Mouse (Mus musculus) B cell, adult 2 months (primary cell): Measurements from ENCODE around the gene Oaz2.
A peak's percentile ranks its signal among the peaks of the same experiment; 100 is the strongest.
"Not testable (repeated sequence)": the region's sequence is repeated elsewhere in the genome, so short reads cannot be mapped to it uniquely, and the experiment has no call there.

Experiments
- DNase-seq, 2 experiments: peaks; one replicate each; pipeline ENCODE4 v3.0.0; 2022

Oaz2 gene

DNA sequence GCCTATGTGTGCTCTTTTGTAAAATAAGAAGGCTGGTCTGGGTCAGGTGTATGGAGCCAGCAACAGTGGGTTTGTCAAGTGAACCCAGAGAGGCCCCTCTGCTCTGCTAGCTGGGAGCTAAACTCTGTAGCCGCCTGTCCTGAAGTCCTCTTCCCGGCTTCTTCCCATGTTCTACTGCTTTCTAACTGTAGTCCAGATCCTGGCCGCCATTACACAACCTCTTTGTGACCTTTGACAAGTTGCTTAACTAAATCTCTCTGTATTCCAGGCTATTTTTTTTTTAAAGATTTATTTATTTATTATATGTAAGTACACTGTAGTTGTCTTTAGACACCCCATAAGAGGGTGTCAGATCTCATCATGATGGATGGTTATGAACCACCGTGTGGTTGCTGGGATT is 14.1 kb upstream of the Oaz2 start:
- no peak for DNase-seq

DNA sequence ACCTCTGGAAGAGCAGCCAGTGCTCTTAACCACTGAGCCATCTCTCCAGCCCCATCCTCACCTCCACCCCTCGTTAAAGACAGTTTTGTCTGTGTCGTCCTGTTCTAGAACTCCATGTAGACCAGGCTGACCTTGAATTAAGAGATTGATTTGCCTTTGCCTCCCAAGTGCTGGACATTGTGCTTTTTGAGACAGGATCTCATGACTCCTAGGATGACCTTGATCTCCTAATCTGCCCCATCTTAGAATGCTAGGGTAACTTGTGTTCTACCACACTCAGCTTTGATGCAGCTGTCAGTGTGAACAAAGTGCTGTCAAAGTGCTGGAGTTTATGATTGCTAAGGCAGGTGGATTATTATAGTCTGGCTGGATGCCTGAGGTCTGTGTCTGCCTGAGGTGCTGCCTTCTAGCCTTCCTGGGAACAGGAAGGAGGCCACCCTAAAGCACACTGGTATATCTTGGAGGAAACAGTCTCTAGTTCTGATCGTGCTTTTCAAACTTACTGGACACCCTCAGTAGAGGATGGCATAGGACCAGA is 13.0 kb upstream of the Oaz2 start:
- DNase-seq = no peak

DNA sequence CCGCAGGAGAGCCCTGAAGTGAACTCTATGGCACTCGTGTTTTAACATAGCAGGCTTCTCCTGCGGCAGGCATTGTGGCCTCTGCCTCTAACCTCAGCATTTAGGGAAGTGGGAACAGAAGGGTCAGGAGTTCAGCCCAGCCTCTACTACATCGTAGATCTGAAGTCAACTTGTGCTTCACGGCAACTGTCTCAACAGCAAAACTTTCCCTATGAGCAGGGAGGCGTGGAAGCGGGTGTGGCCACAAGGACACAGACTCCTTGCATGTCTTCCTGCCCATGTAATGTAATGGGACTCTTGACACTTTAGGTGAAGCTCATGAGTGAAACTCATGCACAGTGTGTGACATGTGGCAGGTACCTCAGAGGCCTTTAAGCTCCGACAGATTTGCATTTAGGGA is 12.3 kb upstream of the Oaz2 start:
- DNase-seq = peak; percentile 31 to 32

DNA sequence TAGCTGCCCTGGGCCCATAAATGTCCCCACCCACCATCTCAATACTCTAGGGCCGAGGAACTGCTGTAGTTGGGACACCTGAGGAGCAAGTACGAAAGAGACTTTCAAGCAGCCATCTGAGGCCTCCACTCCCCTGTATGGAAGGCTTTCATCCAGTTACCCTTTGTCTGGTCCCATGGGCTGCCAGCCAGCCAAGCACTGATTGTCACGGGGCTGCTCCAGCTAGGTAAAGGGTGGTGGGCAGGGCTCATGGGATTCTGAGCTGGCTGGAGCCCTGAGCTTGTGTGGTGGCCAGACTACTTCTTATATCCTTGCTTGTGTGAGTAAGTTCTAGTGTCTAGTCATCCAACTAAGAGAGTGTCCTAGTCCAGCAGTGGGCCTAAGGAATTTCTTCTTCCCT is 10.6 kb upstream of the Oaz2 start:
- DNase-seq = no peak

DNA sequence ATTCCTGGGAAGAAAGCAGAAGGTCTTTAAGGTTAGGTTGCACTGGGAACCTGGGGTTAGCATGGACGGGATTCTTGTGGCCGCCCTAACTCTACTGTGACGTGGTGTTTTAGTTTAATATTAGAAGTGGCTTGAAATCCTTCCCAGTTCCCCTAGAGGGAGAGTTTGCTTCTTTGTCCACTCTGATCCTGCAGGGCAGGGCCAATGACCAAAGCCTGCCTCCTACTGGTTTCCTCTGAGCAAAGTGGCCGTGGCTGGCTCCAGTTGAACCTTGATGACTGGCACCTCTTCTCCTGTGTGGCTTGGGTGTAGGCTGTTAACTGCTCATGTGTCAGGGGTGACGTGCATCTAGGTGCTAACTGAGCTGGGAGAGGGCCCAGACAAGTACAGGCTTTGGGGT is 6.8 kb upstream of the Oaz2 start:
- no peak for DNase-seq

DNA sequence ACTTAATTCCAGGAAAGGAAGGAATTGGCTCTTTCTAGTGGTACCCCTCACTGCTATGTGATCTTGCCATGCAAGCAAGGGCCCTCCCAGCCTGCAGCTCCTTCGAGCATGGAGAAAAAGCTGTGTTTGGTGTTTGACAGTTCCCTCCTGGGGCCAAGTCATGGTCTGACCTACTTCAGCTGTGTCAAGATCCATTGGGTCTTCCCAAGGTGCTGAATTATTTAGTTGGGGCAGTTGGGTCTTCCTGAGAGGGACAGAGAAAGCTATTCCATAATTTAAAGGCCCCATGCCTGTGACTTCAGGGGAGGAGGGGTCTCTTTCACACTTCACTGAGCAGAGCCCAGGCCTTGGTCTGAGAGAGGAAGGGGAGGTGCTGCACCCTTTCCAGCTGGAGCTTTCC is 6.3 kb upstream of the Oaz2 start:
- DNase-seq = no peak

DNA sequence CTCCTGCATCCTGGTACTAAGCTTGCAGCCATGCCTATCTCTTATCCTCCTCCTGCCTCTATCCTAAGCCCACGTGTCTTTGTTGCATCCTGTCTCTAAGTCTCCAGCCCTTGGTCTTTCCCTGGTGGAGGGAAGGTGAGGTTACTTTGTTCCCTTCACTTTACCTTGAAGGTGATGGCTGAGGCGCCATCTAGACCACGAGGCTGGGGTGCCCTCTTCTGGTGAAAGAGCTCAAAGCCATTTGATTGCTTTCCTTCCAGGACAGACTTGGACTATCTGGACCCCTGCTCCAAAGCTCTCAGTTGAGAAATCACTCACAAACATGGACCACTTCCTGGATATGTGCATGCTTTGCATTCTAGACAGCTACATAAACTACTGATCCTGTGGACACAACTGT is 3.6 kb upstream of the Oaz2 start:
- peak; percentile 66 to 68 for DNase-seq

DNA sequence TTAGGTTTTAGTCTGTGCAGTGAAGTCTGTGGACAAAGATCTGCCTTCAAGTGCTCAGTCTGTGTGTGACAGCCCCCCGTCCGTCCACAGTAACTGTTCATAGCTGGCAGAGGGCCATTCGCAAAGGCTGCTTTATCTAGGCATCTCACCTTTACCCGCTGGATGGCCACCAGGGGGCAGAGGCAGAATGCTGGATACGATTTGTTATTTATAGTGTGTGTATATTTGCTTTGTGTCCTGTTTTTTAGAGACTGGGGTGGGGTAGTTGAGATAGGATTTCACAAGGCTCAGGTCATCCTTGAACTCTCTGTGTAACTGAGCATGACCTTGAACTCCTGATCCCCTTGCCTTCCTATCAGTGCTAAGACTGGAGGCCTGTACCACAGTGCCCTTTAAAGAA is 1.8 kb upstream of the Oaz2 start:
- DNase-seq = peak; percentile 72 to 76

DNA sequence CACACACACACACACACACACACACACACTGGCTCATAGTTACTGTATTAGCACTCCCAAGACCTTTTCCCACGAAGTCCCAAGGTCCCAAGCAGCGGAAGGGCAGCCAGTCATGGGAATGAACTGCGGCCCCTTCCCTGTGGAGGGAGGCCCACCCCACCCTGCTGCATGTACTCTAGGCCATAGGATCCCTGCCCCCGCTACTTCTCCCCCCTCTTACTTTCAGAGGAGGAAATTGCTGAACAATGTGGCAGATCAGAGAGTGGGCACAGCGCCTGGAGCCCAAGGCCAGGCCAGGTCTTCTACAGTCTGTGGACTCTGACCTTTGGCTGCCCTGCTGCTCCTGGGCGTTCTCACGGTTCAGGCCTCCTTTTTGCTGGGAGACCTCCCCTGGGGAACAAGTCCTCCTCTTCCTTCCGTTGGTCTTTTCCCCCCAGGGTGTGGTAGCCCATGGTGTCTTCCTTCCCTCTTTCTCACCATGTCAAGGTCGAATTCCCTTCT is 3.7 kb downstream of the Oaz2 start:
- DNase-seq = no peak

DNA sequence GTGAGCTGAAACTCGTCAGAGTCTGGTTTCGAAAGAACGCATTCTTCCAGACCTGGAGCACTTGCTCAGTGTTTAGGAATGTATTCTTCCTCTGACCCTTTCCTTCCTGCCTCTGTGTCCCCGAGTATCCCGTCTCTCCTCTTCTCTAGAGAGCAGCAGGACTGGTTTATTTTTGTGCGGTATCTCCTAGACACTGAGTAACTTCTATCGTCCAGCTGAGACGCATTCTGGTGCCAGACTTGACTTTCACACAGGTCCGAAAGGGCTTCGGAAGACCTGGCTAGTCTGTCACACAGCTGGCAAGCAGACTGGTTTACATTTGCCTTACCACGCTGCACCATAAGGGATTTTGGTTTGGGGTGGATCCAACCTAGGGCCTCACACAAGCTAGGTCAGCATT is 5.2 kb downstream of the Oaz2 start:
- no peak for DNase-seq

DNA sequence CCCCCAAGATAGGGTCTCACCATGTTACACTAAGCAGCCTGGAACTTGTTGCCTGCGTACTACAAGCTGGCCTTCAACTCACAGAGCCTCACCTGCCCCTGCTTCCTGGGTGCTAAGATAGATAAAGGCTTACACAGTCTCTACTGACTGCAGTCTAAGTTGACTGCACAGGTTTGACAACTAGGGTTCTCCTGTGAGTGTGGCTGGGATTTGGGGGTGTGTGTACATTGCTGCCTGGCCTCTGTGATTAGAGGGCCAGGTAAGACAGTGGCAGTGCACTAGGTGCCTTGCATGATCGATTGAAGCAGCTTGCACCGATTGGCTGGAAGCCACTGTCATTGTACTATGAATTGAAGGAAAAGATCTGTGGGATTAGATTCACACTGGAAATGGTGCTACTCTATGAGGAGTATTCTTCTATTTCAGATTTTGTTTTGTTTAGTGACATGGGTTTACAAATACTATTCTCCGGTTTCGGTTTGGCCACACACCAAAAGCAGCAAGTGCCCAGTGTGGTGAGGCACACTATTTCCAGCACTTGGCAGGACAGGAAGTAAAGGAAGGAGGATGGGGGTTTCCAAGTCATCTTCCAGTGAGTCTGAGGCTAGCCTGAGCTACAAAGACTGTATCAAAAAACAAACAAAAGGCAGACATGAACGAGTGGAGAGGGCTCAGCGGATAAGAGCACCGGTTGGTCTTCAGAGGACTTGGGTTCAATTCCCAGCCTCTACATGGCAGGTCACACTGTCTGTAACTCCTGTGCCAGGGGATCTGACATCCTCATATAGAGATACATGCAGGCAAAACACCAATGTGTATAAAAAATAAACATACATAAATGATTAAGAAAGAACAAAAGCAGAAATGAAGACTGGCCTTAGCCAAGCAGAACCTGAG is 7.9 kb downstream of the Oaz2 start:
- DNase-seq = no peak

DNA sequence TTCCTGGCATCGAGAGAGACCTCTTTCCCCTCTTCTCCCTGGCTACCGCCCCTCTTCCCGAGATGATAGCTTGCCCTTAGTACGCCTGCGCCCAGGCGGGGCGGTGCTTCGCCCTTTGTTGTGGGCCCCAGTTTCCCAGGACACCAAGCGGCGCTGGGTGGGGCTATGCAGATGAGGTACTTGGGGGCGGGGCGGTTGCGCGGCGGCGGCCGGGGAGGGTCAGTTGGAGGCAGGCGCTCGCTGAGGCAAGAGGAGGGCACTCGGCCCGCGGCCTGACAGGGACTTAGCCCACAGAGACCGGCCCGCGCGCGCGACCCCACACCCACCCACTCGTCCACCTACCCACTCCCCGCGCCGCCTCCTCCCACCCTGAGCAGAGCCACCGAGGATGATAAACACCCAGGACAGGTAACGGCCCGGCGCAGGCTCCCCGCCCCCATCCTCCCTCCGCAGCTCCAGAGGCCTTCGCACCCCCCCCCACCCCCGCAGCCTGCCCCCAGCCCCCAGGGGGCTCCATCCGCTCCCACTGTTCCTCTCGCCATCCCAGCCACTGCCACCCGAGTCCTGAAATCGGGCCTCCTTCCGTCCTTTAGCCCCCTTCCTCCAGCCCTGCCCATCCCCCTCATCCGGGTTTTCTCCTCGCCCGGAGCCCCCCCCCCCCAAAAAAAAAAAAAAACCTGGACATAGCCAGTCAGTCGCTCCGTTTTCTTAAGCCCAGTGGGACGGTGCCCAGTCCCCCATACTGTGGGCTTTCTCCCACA is 8.7 kb downstream of the Oaz2 start:
- DNase-seq = peak; percentile 96 to 97

DNA sequence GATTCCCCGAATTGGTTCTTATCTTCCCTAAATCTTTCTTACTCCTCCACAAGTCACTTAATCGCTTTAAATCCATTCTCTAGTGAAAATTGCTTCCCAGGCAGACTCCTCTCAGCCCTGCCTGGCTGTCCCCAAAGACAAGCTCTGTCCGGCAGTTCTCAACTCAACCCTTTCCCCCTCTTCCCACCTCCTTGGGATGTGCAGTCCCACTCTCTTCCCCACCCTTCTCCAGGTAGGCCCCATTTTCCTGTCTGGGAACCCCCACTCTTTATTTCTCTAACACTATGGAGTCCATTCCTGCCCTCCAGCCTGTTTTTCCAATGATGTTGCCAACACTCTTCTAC is 9.3 kb downstream of the Oaz2 start:
- DNase-seq = no peak

DNA sequence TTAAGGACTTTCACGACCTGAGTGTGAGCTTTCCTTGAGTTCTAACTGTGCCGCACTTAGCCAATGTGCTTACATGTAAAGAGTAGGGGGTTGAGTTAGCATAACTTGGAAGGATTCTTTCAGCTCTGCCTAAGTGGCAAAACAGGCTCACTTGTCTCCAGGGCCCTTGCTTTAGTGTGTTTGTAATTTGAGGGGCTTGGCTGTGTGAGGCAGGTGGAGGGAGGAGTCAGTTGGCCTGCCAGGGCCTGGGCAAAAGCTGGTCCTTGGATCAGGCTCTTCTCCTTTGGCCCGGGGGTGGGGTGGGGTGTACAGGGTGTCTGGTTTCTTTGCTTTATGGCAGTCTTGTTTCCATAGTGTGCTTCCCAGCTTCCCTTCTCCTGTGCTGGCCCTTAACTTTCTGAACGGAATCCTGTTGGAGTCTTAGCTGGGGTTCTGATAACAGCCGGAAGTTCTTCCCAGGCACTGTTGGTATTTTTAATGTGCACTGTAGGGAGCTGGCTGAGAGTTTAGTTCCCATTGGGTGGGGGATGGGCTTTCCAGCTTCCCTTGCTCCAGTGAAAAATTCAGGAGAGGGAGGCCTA is 11.5 kb downstream of the Oaz2 start:
- DNase-seq = no peak

DNA sequence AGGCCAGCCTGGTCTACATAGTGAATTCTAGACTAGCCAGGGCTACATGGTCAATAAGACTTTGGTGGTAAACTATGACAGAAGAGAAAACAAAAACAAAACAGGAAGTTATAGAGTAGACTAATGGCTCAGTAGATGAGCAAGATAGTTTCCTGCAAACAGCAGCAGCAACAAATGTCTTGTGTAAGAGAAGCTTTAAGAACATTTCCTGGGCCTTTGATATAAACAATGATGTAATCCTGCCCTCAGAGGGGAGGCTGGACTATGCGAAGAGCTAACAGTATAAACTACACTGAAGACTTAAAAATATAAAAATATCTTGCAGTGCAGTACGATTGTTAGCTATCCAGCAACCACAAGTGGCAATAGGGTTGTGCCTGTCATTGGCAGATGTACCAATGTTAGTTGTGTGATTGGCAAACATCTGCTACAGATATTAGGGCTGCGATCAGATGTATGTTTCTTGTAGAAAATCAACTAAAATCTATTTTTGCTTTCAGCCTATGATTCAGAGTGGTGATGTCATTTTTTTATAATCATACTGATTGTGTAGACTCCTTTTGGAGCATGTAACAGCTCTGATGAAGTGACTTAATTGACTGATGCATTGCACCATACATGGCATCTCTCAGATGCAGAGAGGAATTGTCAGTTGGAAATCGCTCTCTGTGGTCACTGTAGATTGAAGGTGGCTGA is 13.3 kb downstream of the Oaz2 start:
- DNase-seq = no peak

DNA sequence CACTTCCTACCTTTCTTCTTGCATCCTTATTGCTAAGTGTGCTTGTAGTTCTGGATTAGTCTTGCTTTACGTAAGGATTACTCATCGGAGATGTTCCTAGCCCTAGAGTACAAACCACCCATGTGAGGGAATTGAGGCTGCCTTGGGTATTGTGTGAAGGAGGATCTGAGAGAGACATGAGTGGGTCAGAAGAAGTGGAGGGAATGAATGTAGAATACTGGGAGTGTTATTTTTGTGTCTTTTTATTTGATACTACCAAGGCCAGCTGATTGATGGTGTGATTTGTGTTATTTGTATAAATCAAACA is 13.8 kb downstream of the Oaz2 start:
- DNase-seq = no peak

DNA sequence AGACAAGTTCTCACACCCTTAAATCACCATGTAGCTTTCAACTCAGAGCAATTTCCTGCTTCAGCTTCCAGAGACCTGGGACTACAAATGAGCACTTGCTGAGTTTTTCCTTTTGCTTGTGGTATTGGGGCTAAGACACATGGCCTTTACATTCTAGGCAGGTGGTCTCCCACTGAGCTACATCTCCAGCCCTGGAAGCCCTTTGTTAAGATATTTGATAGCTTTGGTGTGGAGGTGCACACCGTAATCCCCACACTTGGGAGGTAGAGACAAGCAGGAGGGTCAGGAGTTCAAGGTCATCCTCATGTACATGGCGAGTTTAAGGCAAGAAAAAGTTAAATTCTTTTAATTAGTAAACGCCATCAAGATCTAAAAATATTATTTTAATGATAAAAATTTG is 14.4 kb downstream of the Oaz2 start:
- DNase-seq = no peak

DNA sequence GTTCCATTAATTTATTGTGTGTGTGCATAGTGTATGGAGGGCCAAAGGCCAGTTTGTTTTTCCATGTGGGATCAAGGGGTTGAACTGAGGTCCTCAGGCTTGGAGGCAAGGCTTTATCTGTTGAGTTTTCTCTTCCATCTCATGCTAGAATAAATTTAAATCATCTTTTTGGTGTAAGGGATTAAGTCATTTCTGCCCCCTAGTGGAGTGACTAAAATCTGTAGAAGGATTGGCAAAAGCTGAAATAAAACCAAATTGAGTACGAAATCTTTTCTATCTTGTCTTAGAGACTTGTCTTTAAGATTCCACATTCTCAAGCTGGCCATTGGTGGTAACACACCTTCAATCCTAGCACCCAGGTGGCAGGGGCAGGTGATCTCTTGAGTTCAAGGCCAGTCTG is 15.2 kb downstream of the Oaz2 start:
- DNase-seq = peak; percentile 9 to 15

DNA sequence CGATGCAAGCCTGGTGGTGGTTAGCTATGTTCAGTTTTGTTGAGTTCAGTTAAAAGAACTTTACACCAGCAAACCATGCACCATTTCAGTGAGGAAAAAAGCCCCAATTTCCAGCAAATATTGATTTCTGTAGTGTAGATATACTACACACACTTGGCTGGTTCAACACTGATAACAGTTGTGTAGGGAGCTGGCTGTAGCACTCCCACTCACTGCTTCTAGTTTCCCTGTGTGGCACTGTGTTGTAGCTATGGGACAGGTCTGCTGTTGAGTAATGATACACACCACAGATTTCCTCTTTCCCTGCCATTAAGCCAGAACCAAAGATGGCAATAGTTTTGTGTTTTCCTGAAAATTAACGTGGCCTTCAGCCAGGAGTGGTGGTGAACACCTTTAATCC is 16.9 kb downstream of the Oaz2 start:
- DNase-seq = no peak

DNA sequence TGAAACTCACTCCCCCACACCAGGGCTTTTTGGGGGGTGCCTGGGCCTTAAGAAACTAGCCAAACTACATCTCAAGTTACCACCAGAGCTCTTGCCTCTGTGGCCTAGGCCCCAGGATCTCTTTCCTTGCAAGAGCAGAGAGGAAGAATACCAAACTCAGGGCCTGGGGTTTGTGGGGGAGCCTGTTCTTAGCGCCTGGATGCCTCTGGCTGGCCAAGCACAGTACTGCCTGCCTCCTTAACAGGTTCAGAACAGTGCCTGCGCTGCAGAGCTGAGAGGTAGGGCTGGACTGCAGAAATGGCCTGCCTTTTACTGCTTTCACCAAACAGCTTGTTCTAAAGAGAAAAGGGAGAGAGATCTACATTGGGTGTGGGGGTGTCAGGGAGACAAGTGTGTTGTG is 22.1 kb downstream of the Oaz2 start:
- not testable (repeated sequence) for DNase-seq

DNA sequence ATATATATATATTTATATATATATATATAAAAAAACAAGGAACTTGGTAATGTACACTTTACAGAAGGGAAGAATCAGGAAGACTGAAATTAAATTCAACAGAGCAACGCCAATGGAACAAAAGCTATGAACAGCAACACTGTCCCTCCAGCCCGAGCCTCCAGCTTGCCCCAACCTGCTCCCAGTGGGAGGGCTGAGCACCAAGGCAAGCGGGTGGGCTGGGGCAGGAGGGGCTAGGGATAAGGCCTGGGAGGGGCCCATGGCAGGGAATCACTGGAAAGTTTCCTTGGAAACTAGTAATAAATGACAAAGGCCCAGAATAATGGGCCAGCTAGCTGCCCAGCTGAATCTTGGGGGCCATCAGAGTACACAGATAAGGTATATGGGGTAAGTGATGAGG is 24.7 kb downstream of the Oaz2 start:
- no peak for DNase-seq

DNA sequence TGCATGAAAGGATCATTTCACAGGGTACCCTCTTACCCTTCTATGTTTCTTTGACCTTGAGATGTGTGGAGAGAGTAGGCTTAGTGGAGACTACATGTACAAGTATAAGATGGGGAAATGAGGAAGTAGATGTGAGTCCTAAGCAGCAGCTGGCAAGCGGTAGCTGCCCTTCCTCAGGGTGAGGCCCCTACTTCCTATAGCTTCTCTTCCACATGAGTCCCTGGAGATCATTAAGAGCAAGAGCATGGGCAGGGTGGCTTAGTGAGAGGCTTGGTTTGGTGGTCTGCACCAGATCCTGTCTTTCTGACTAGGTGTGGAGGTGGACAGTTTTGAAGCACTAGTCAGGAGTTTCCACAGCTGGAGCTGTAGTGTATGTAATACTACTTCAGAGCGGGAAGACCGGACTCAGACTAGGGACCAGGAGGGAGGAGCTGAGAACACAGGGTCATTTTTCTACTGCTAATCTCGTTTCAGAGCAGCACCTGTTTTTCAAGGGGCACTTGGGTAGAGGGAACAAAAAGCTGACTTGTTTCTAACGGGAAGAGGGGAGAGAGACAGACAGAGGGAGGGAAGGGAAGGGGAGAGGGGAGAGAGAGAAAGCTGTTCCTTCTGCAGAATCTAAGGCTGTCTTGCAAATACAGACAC is 25.3 kb downstream of the Oaz2 start:
- DNase-seq = peak; percentile 19 to 35

DNA sequence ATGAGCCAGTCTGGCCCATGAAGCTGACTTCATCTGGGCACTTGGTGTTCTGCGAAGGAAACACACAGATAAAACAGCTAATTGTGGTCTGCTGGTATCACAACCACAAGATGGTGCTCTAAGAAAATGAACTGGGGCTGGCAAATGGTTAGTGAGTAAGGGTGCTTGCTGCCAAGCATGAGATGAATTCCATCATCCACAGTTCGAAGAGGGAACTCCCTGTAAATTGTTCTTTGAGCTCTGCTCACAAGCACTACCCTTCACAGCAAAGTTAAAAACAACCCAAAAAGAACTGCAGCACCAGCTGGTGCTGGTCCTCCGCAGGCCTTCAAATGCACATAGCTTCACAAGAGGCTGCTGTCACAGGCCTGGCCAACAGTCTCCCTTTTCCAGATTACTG is 27.8 kb downstream of the Oaz2 start:
- DNase-seq = no peak
